Comparison of ENCODE assay signal across 10 mouse cellular contexts in genomic region chr13:93510447-93511180, GRCm38 (mm10). TPM values are rescaled to one million over a fixed set of nuclear protein-coding genes. Genes with fewer than 3 reads are reported as not detected.
DNase-seq lines count a peak whose midpoint lies in the region; ATAC-seq and TF ChIP-seq lines count a peak whose summit lies in the region.
"Had no signal": no experiment of that assay in that cellular context is flagged by ENCODE, and none has a peak within 500 bp of the region (broad histone marks: within the 10 kb centered on the region; RNA-seq: fewer than 3 reads in every experiment).

No protein-coding gene starts in this region.

- H3K27ac ChIP-seq in neural tube, embryonic 14.5 days (ENCODE audit: low read depth, low read length): no peak overlapping the region
- H3K27ac ChIP-seq in neural tube, embryonic 15.5 days (replicated peaks): no peak overlapping the region
- H3K27ac ChIP-seq: kidney, postnatal 0 days; liver, embryonic 15.5 days had no signal

- no peaks in the 10 kb centered on the region for H3K9me3 ChIP-seq in neural tube, embryonic 14.5 days (ENCODE audit: control insufficient read depth, low read length)
- no peaks in the 10 kb centered on the region for H3K9me3 ChIP-seq in neural tube, embryonic 15.5 days (replicated peaks)
- H3K9me3 ChIP-seq: liver, embryonic 15.5 days had no signal

- H3K4me1 ChIP-seq in neural tube, embryonic 14.5 days (ENCODE audit: control insufficient read depth, insufficient read depth, low read length): no peaks in the 10 kb centered on the region
- 0 out of 2 replicates have a peak, but pooled peaks cover 5% of the 10 kb centered on the region for H3K4me1 ChIP-seq in neural tube, embryonic 15.5 days
- no peaks in the 10 kb centered on the region for H3K4me1 ChIP-seq in lung, adult 2 months (ENCODE audit: control insufficient read depth, insufficient read depth, low read length)

- no peak overlapping the region for H3K4me3 ChIP-seq in neural tube, embryonic 14.5 days (ENCODE audit: low read depth, low read length)
- H3K4me3 ChIP-seq in neural tube, embryonic 15.5 days (replicated peaks): no peak overlapping the region
- H3K4me3 ChIP-seq in lung, adult 2 months (replicated peaks; ENCODE audit: extremely low read depth, low read depth, low read length): no peak overlapping the region
- H3K4me3 ChIP-seq: liver, embryonic 15.5 days had no signal

- 49% methylated on average over 16 of the region's 16 CpGs for WGBS in neural tube, embryonic 14.5 days
- 50% methylated on average over 16 of the region's 16 CpGs for WGBS in neural tube, embryonic 15.5 days
- WGBS in lung, adult 2 months: 63% methylated on average over 16 of the region's 16 CpGs

- no peak for TF ChIP-seq POLR2A in lung, adult 2 months (IDR thresholded peaks at IDR 0.05; ENCODE audit: borderline replicate concordance, extremely low read depth, low read depth, low read length)

- H3K36me3 ChIP-seq in neural tube, embryonic 14.5 days (ENCODE audit: control insufficient read depth, insufficient read depth, low read length): no peaks in the 10 kb centered on the region
- H3K36me3 ChIP-seq in neural tube, embryonic 15.5 days: no peaks in the 10 kb centered on the region
- H3K36me3 ChIP-seq: liver, embryonic 15.5 days had no signal

- peak; percentile 33 for DNase-seq in gastrocnemius, postnatal 25 days
- DNase-seq in left cerebral cortex, postnatal 14 days (ENCODE audit: low spot score in 2 of 2): peak; percentile 15 to 25
- peak; percentile 33 for DNase-seq in telencephalon, adult 2 months (ENCODE audit: low read depth, low spot score)
- no peak for DNase-seq in lung, adult 2 months
- no peak for DNase-seq in embryo, embryonic 9.5 days (ENCODE audit: extremely low spot score)
- no peak for DNase-seq in cerebellum, postnatal 36 days

- intact Hi-C loops in left cerebral cortex, postnatal 14 days (cut with DNase I): no loop called here

- ATAC-seq in neural tube, embryonic 14.5 days (ENCODE audit: low read depth): no peak
- ATAC-seq in neural tube, embryonic 15.5 days (ENCODE audit: low FRiP score): no peak

- no peak for TF ChIP-seq CTCF in lung, adult 2 months (IDR thresholded peaks at IDR 0.05; ENCODE audit: insufficient read depth, low read length)

- H3K4me2 ChIP-seq in neural tube, embryonic 14.5 days (ENCODE audit: low read depth, low read length): no peak overlapping the region
- H3K4me2 ChIP-seq in neural tube, embryonic 15.5 days: no peak overlapping the region
- H3K4me2 ChIP-seq: liver, embryonic 15.5 days had no signal

- no peaks in the 10 kb centered on the region for H3K27me3 ChIP-seq in neural tube, embryonic 14.5 days (ENCODE audit: control insufficient read depth, insufficient read depth, low read length)
- H3K27me3 ChIP-seq in neural tube, embryonic 15.5 days (replicated peaks): no peaks in the 10 kb centered on the region
- H3K27me3 ChIP-seq: liver, embryonic 15.5 days had no signal

- H3K9ac ChIP-seq in neural tube, embryonic 14.5 days (replicated peaks; ENCODE audit: low read depth, low read length): 0 out of 2 replicates have a peak overlapping the region, but pooled peaks have one; percentile 11
- H3K9ac ChIP-seq in neural tube, embryonic 15.5 days (replicated peaks): no peak overlapping the region
- H3K9ac ChIP-seq: liver, embryonic 15.5 days had no signal

RNA-seq across cellular contexts. Expression of gene Jmy, which starts 11.0 kb away (rescaled TPM):
- polyA plus RNA-seq in neural tube, embryonic 14.5 days (2014; fragmentation: Nextera tagmentation; extraction: Ambion mirVana): 6.9 and 9.9 TPM in 2 replicates
- 6.6 and 7.6 TPM in 2 replicates for polyA plus RNA-seq in neural tube, embryonic 15.5 days (2015; fragmentation: Nextera tagmentation; extraction: Ambion mirVana)
- total RNA-seq in gastrocnemius, postnatal 25 days (2021): 10 to 100 TPM; 20.7 to 26.9 TPM
- 10 to 100 TPM; 35.9 to 40.1 TPM for total RNA-seq in left cerebral cortex, postnatal 14 days (2021)
- 7.0 and 10.4 TPM in 2 replicates for polyA plus RNA-seq in lung, adult 2 months (2012; rRNA removed)

Comparison
In these comparisons a context has a peak if more than half of its experiments do, and no peak if none do; other contexts are left out.
1. DNase-seq: peak in gastrocnemius, postnatal 25 days (single experiment), left cerebral cortex, postnatal 14 days (2 of 2) and telencephalon, adult 2 months (single experiment); none in lung, adult 2 months (single experiment), embryo, embryonic 9.5 days (single experiment) and cerebellum, postnatal 36 days (0 of 2).